In the genomic region with DNA sequence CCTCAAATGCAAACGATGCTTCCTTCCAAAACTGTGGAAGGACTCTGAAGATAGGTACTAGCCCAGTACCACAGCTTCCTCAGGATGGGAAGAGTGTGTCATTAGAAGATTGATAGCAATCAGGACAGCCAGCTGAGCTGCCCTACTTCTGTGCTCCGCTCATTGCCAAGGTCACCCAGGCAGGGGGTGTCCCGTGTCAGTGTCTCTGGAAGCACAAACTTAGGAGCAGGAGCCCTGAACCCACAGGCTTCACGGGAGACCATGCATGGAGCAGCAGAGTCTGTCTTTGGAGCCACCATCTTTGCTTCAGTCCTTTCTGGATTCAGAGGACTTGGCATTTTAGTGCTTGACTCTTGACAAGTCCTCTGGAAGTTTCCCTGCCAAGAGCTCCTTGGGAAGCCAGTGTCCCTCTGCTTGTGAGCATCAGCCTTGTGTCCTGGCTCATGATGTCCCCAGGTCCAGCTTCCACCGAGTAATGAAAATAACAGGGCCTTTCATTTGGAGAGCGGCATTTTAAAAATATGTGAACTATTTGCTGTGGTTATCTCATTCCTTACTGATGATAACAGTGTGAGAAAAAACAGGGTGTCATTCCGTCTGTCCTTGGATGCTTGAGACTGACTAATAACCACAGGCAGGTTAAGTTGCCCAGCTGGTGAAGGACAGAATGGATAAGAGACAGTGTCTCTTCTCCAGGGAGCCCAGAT, we compare ENCODE assay signal across 12 mouse cellular contexts. TPM values are rescaled to one million over a fixed set of nuclear protein-coding genes. Genes with fewer than 3 reads are reported as not detected.
DNase-seq lines count a peak whose midpoint lies in the region; ATAC-seq and TF ChIP-seq lines count a peak whose summit lies in the region.
"Had no signal": no experiment of that assay in that cellular context is flagged by ENCODE, and none has a peak within 500 bp of the region (broad histone marks: within the 10 kb centered on the region; RNA-seq: fewer than 3 reads in every experiment).

No protein-coding gene starts in this region.

- ATAC-seq in kidney, embryonic 15.5 days (replicated peaks; ENCODE audit: low FRiP score) = no peak
- peak; percentile 54 for ATAC-seq in heart, postnatal 0 days (ENCODE audit: insufficient read depth, low read depth)
- no peak for ATAC-seq in erythroblast, adult 5-6 weeks (replicated peaks; ENCODE audit: low FRiP score, poor library complexity, severe bottlenecking)

- peak overlapping the region; percentile 5; the same call in 1 of the 2 replicates for H3K27ac ChIP-seq in kidney, embryonic 15.5 days
- H3K27ac ChIP-seq in heart, postnatal 0 days (ENCODE audit: low read depth) = peak overlapping the region; percentile 63
- H3K27ac ChIP-seq: macrophage; neural tube, embryonic 12.5 days had no signal

- no peak overlapping the region for H3K4me2 ChIP-seq in kidney, embryonic 15.5 days
- no peak overlapping the region for H3K4me2 ChIP-seq in heart, postnatal 0 days (ENCODE audit: low read depth, low read length)
- H3K4me2 ChIP-seq: neural tube, embryonic 12.5 days had no signal

- H3K4me1 ChIP-seq in kidney, embryonic 15.5 days = peaks cover 36% of the 10 kb centered on the region
- peaks cover 32% of the 10 kb centered on the region for H3K4me1 ChIP-seq in heart, postnatal 0 days (ENCODE audit: control insufficient read depth, insufficient read depth)
- H3K4me1 ChIP-seq: neural tube, embryonic 12.5 days had no signal

- H3K27me3 ChIP-seq in kidney, embryonic 15.5 days = no peaks in the 10 kb centered on the region
- no peaks in the 10 kb centered on the region for H3K27me3 ChIP-seq in heart, postnatal 0 days (ENCODE audit: control insufficient read depth, insufficient read depth, low read length)
- H3K27me3 ChIP-seq: neural tube, embryonic 12.5 days had no signal

- no peak overlapping the region for H3K4me3 ChIP-seq in kidney, embryonic 15.5 days (replicated peaks)
- no peak overlapping the region for H3K4me3 ChIP-seq in heart, postnatal 0 days (ENCODE audit: low read depth, low read length)
- H3K4me3 ChIP-seq: neural tube, embryonic 12.5 days had no signal

- TF ChIP-seq EP300 in heart, postnatal 0 days (IDR thresholded peaks at IDR 0.05; ENCODE audit: low read depth) = no peak

- no peak for DNase-seq in kidney, adult 18-20 months
- peak; percentile 40 for DNase-seq in 416B (ENCODE audit: low read depth)
- DNase-seq in NIH3T3 (ENCODE audit: low read depth) = peak; percentile 29
- DNase-seq in heart, postnatal 0 days (ENCODE audit: low spot score) = no peak
- DNase-seq in layer of hippocampus, postnatal 36 days = no peak
- DNase-seq: kidney, adult 9 months; right cerebral cortex, postnatal 4 days; thymus, postnatal 4 days had no signal

- no peak overlapping the region for H3K9ac ChIP-seq in kidney, embryonic 15.5 days
- H3K9ac ChIP-seq in heart, postnatal 0 days (replicated peaks; ENCODE audit: low read depth, low read length) = no peak overlapping the region
- H3K9ac ChIP-seq: neural tube, embryonic 12.5 days had no signal

- TF ChIP-seq CTCF in heart, postnatal 0 days (IDR thresholded peaks at IDR 0.05; ENCODE audit: low read depth) = no peak

- WGBS in kidney, embryonic 15.5 days = 65% methylated on average over 7 of the region's 7 CpGs
- 20% methylated on average over 7 of the region's 7 CpGs for WGBS in heart, postnatal 0 days

- peaks cover 12% of the 10 kb centered on the region; the same call in 1 of the 2 replicates for H3K36me3 ChIP-seq in kidney, embryonic 15.5 days
- H3K36me3 ChIP-seq in heart, postnatal 0 days (replicated peaks; ENCODE audit: control insufficient read depth, insufficient read depth, low read length) = peaks cover 3% of the 10 kb centered on the region; the same call in 1 of the 2 replicates
- H3K36me3 ChIP-seq: neural tube, embryonic 12.5 days had no signal

- H3K9me3 ChIP-seq in kidney, embryonic 15.5 days (replicated peaks) = no peaks in the 10 kb centered on the region
- no peaks in the 10 kb centered on the region for H3K9me3 ChIP-seq in heart, postnatal 0 days (replicated peaks; ENCODE audit: control insufficient read depth, low read length)
- H3K9me3 ChIP-seq: neural tube, embryonic 12.5 days had no signal

RNA-seq across cellular contexts. Expression of gene Etv6, which starts 54.3 kb away (rescaled TPM):
- 11.4 and 13.0 TPM in 2 replicates for polyA plus RNA-seq in kidney, embryonic 15.5 days (2015; fragmentation: Nextera tagmentation; extraction: Ambion mirVana)
- total RNA-seq in heart, postnatal 0 days (2014; rRNA removed; ENCODE audit: low replicate concordance) = 12.4 and 30.3 TPM in 2 replicates
- 5.5 and 6.1 TPM in 2 replicates for polyA plus RNA-seq in heart, postnatal 0 days (2015; fragmentation: Nextera tagmentation; extraction: Ambion mirVana)
- total RNA-seq in layer of hippocampus, postnatal 36 days (2021) = 10 to 100 TPM in 1 of 2 experiments, 1 to 10 TPM in 1; 9.9 to 11.2 TPM
- total RNA-seq in erythroblast, adult 5-6 weeks (2015; ENCODE audit: low replicate concordance) = 16.7 and 18.6 TPM in 2 replicates
- 7.4 and 11.1 TPM in 2 replicates for total RNA-seq in erythroblast, adult 5-6 weeks (2017; ENCODE audit: low replicate concordance)

Comparison
In these comparisons a context has a peak if more than half of its experiments do, and no peak if none do; other contexts are left out.
1. DNase-seq: peak in 416B (single experiment) and NIH3T3 (single experiment); none in kidney, adult 18-20 months (single experiment), heart, postnatal 0 days (single experiment) and layer of hippocampus, postnatal 36 days (0 of 2).